Mouse (Mus musculus): ENCODE measurements around the gene Ntrk1. TPM values are rescaled to one million over a fixed set of nuclear protein-coding genes. Genes with fewer than 3 reads are reported as not detected.

Gene Ntrk1
- total RNA-seq, 2 experiments from 2014 or later = not detected

GRCm38 (mm10) chr3:87756488-87756887 lies 38.5 kb downstream of the Ntrk1 start:
- no peak for ATAC-seq (replicated peaks; ENCODE audit: poor library complexity)

DNA sequence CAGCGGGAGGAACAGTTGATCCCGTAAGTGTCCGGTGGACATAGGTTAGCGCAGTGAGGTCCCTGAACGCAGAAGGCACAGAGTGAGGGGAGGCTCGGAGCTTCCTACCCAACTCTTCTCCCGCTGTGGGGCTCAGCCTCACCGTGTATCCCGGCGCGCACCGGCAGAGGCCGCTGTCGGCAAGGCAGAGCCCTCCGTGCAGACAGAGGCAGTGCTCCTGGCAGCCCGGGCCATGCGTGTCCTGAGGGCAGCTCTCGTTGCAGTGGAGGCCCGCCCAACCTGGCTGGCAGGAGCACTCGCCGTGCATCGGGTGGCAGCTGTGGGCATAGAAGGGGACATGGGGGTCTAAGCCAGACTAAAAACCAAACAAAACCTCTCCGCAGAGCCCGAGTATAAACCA lies 39.0 kb downstream of the Ntrk1 start:
- peak; percentile 98 for ATAC-seq (replicated peaks; ENCODE audit: poor library complexity)

- no peak for ATAC-seq (replicated peaks; ENCODE audit: poor library complexity)
Measured at GRCm38 (mm10) chr3:87753829-87754228, 41.1 kb downstream of the Ntrk1 start.

- no peak for ATAC-seq (replicated peaks; ENCODE audit: poor library complexity)
Measured at GRCm38 (mm10) chr3:87752567-87752966, 42.4 kb downstream of the Ntrk1 start.

DNA sequence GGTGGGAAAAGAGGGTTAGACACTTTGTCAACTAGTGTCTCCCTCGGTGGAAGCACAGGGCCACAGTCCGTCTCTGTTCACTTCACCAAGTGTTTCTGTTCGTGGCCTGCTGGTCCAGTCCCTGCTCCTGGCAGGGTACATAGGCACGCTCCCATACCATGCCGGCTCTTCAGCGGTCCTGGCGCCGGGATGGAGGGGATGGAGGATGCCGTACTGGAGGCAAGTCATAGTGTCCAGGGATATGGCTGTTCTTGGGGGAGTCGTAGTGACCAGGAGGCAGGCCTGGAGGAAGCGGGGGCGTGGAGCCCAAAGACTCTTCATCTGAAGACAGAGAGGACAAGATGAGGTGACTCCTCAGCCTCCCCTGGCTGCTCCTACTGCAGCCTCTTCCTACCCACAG lies 45.0 kb downstream of the Ntrk1 start:
- ATAC-seq (replicated peaks; ENCODE audit: poor library complexity) = no peak

- ATAC-seq (replicated peaks; ENCODE audit: poor library complexity) = peak; percentile 88
Measured at GRCm38 (mm10) chr3:87749036-87749435, 45.9 kb downstream of the Ntrk1 start.

DNA sequence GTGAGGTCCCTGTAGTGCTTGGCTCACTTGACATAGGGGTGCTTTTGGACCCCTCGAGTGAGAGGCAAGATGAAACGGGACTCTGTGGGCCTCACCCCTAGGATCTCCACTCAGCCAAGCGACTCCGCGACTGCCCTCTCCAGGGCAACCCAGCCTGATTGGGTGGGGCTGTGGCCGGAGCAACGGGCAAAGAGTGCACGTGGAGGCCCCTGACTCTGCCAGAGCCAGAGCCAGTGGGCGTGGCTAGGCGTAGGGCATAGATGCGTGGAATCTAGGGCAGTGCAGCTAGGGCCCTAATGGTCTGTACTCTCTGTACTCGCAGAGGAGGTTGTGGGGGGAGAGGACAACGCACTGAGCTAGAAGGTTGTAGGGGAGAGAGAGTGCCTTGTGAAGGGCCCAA lies 46.5 kb downstream of the Ntrk1 start, which contains the start of gene Lrrc71:
TSS of gene Lrrc71 (minus strand) at position 195 of the 400 bp plus-strand sequence.
- no peak for ATAC-seq (replicated peaks; ENCODE audit: poor library complexity)

GRCm38 (mm10) chr3:87745036-87745659 lies 49.8 kb downstream of the Ntrk1 start:
- ATAC-seq (replicated peaks; ENCODE audit: poor library complexity) = no peak

GRCm38 (mm10) chr3:87743927-87744326 lies 51.0 kb downstream of the Ntrk1 start:
- ATAC-seq (replicated peaks; ENCODE audit: poor library complexity) = 0 out of 2 replicates have a peak, but pooled peaks have one; percentile 18

- ATAC-seq (replicated peaks; ENCODE audit: poor library complexity) = peak; percentile 81
Measured at GRCm38 (mm10) chr3:87742735-87743134, 52.2 kb downstream of the Ntrk1 start.

DNA sequence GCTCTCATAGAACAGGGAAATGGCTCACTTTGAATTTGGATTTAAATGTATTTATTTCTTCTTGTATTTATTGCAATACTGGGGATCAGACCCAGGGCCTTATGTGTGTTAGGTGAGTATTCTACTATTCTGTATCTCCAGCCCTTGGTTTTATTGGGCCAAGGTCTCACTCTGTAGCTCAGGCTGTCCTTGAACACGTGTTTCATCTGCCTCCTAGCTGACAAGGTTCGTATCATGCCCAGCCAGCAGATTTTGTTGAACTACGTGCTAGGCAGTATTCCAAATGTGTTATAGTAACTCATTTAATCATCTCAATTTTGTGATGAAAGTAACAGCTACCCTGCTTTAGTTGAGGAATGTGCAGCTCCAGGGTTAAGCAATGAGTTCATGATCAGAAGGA lies 52.9 kb downstream of the Ntrk1 start:
- ATAC-seq (replicated peaks; ENCODE audit: poor library complexity) = no peak

GRCm38 (mm10) chr3:87738906-87739305 lies 56.1 kb downstream of the Ntrk1 start:
- no peak for ATAC-seq (replicated peaks; ENCODE audit: poor library complexity)

GRCm38 (mm10) chr3:87735335-87735734 lies 59.6 kb downstream of the Ntrk1 start:
- ATAC-seq (replicated peaks; ENCODE audit: poor library complexity) = no peak

GRCm38 (mm10) chr3:87733984-87734761 lies 60.8 kb downstream of the Ntrk1 start:
- no peak for ATAC-seq (replicated peaks; ENCODE audit: poor library complexity)

DNA sequence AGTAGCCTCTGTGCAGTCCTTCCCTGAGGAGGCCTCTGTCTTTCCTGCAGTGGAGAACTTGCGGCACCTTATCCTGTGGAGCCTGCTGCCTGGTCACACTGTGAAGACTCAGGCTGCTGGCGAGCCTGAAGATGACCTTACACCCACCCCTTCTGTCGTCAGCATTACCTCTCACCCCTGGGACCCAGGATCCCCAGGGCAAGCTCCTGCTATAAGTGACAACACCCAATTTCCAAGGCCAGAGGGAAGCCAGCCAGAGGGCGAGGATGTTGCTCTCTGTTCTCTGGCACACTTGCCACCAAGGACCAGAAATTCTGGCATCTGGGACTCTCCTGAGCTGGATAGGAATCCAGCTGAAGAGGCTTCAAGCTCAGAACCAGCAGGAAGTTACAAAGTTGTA lies 61.9 kb downstream of the Ntrk1 start:
- ATAC-seq (replicated peaks; ENCODE audit: poor library complexity) = no peak

- no peak for ATAC-seq (replicated peaks; ENCODE audit: poor library complexity)
Measured at GRCm38 (mm10) chr3:87728696-87729095, 66.3 kb downstream of the Ntrk1 start.

Other genes with a start within 250 kb of the Ntrk1 start
- 5.4 and 8.7 TPM in 2 replicates for gene Arhgef11, start 177.6 kb downstream of the Ntrk1 start, total RNA-seq (2015)
- gene Arhgef11, start 177.6 kb downstream of the Ntrk1 start, total RNA-seq (2017) = 4.8 and 5.5 TPM in 2 replicates
- not detected in 2 replicates for gene Lrrc71, start 46.5 kb downstream of the Ntrk1 start, total RNA-seq (2015)
- 0.03 TPM in 1 of 2 replicates, not detected in the other for gene Lrrc71, start 46.5 kb downstream of the Ntrk1 start, total RNA-seq (2017)
- gene Insrr, start 1.8 kb upstream of the Ntrk1 start, total RNA-seq (2015) = 0.05 TPM in 1 of 2 replicates, not detected in the other
- gene Insrr, start 1.8 kb upstream of the Ntrk1 start, total RNA-seq (2017) = not detected in 2 replicates
- 3.4 and 4.3 TPM in 2 replicates for gene Pear1, start 29.1 kb upstream of the Ntrk1 start, total RNA-seq (2015)
- gene Pear1, start 29.1 kb upstream of the Ntrk1 start, total RNA-seq (2017) = 0.46 and 3.4 TPM in 2 replicates
- gene Sh2d2a, start 51.6 kb upstream of the Ntrk1 start, total RNA-seq (2015) = 0.12 TPM in 1 of 2 replicates, not detected in the other
- gene Sh2d2a, start 51.6 kb upstream of the Ntrk1 start, total RNA-seq (2017) = not detected in 2 replicates
- gene Prcc, start 90.4 kb upstream of the Ntrk1 start, total RNA-seq (2015) = 24.5 and 25.6 TPM in 2 replicates
- gene Prcc, start 90.4 kb upstream of the Ntrk1 start, total RNA-seq (2017) = 28.9 and 31.3 TPM in 2 replicates
- gene Hdgf, start 111.2 kb upstream of the Ntrk1 start, total RNA-seq (2015) = 281 and 308 TPM in 2 replicates
- 348 and 456 TPM in 2 replicates for gene Hdgf, start 111.2 kb upstream of the Ntrk1 start, total RNA-seq (2017)
- gene Mrpl24, start 124.3 kb upstream of the Ntrk1 start, total RNA-seq (2015) = 157 and 195 TPM in 2 replicates
- 119 and 137 TPM in 2 replicates for gene Mrpl24, start 124.3 kb upstream of the Ntrk1 start, total RNA-seq (2017)
- gene Isg20l2, start 135.2 kb upstream of the Ntrk1 start, total RNA-seq (2015) = 45.2 and 51.0 TPM in 2 replicates
- gene Isg20l2, start 135.2 kb upstream of the Ntrk1 start, total RNA-seq (2017) = 41.1 and 51.0 TPM in 2 replicates
- gene Rrnad1, start 135.6 kb upstream of the Ntrk1 start, total RNA-seq (2015) = 10.3 and 11.1 TPM in 2 replicates
- gene Rrnad1, start 135.6 kb upstream of the Ntrk1 start, total RNA-seq (2017) = 13.2 and 16.2 TPM in 2 replicates
- not detected in 2 replicates for gene Crabp2, start 153.5 kb upstream of the Ntrk1 start, total RNA-seq (2015)
- gene Crabp2, start 153.5 kb upstream of the Ntrk1 start, total RNA-seq (2017) = not detected in 2 replicates
- gene Nes, start 175.9 kb upstream of the Ntrk1 start, total RNA-seq (2015) = 0.02 TPM in 1 of 2 replicates, not detected in the other
- 0.20 TPM in 1 of 2 replicates, not detected in the other for gene Nes, start 175.9 kb upstream of the Ntrk1 start, total RNA-seq (2017)
- not detected in 2 replicates for gene Bcan, start 205.1 kb upstream of the Ntrk1 start, total RNA-seq (2015)
- not detected in 2 replicates for gene Bcan, start 205.1 kb upstream of the Ntrk1 start, total RNA-seq (2017)
- gene Hapln2, start 232.4 kb upstream of the Ntrk1 start, total RNA-seq (2015) = not detected in 2 replicates
- not detected in 2 replicates for gene Hapln2, start 232.4 kb upstream of the Ntrk1 start, total RNA-seq (2017)
- 34.2 and 38.7 TPM in 2 replicates for gene Gpatch4, start 247.9 kb upstream of the Ntrk1 start, total RNA-seq (2015)
- gene Gpatch4, start 247.9 kb upstream of the Ntrk1 start, total RNA-seq (2017) = 49.2 and 51.8 TPM in 2 replicates

Measured in megakaryocyte progenitor cell, adult 5-6 weeks (primary cell).